Mouse (Mus musculus): ENCODE measurements around the gene Rybp. TPM values are rescaled to one million over a fixed set of nuclear protein-coding genes. Genes with fewer than 3 reads are reported as not detected.

The Rybp gene
- total RNA-seq, 2 experiments from 2014 or later, result 4.5 to 8.8 TPM

DNA sequence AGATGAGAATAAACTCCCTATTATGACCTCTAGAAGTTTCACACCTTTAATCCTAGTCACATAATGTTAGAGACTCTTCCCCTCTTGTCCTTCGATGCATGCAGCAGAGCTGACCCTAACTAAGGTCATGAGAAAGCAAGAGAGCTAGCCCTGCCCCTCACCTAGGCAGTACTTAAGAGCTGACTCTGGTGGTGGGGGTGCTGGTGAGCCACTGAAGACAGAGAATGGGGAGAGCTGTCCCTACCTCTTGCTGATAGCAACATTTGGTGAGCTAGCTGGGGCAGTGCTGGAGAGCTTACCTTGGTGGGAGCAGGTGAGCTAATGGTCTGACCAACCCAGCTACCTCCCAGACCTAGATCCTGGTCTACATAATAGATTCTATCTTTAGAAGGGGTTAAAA is 8.4 kb downstream of the Rybp start:
- H3K4me3 ChIP-seq, result no peak overlapping the region
- intact Hi-C loops (cut with DNase I), result no loop called here
- H3K27ac ChIP-seq, result no peak overlapping the region
- no peak for TF ChIP-seq CTCF (IDR thresholded peaks at IDR 0.05)
- no peak for DNase-seq

DNA sequence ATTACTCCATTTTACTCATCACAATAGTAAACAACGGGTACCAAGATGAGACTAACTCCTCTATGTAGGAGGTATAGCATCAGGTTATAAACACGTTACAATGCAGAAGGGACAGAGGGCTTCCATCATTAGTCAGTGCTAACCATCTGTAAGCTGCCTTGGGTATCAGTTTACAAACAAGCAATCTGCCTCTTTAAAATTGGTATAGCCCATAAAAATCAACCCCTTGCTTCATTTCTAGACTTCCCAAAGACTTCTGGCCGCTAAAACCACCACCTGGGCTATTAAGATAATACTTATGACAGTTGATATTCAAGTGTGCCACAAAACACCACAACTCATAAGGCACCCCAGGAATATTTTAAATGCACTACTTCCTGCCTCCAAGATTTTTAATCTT is 10.9 kb downstream of the Rybp start:
- H3K4me3 ChIP-seq, result no peak overlapping the region
- no peak for TF ChIP-seq CTCF (IDR thresholded peaks at IDR 0.05)
- H3K27ac ChIP-seq, result no peak overlapping the region
- DNase-seq, result no peak
- intact Hi-C loops (cut with DNase I), result no loop called here

DNA sequence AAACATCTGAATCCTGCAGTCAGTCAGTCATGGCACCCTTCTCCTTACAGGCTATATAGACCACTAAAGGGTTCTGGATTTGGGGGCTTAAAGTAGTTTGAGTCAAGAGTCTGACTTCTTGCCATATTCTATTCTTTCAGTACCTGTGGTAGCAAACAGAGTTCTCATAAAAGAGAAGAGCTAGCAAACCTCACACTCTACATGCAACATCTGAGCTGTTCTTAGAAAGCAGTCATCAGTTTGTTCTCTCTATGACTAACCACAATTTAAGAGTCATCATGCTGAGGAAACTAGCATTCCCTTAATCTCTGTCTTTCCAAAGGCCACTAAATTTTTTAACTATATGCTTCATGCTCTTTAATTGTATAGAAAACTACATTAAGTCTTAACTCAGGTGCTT is 11.6 kb downstream of the Rybp start:
- intact Hi-C loops (cut with DNase I), result no loop called here
- H3K27ac ChIP-seq, result no peak overlapping the region
- no peak for DNase-seq
- TF ChIP-seq CTCF (IDR thresholded peaks at IDR 0.05), result no peak
- H3K4me3 ChIP-seq, result no peak overlapping the region

DNA sequence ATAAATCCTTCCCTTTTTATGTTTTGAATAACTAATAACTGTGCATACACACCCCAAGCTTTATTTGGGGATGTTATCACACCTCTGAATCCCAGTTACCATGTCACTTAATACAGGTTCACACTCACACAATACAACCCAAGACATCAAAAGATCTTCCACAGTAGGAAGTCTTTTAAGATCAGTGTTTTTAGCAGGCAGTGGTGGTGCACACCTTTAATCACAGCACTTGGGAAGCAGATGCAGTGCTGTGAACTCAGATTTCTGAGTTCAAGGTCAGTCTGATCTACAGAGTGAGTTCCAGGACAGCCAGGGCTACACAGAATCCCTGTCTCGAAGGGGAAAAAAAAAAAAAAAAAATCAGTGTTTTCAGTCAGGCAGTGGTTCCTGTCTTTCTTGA is 13.7 kb downstream of the Rybp start:
- no peak overlapping the region for H3K4me3 ChIP-seq
- DNase-seq, result no peak
- intact Hi-C loops (cut with DNase I), result no loop called here
- no peak overlapping the region for H3K27ac ChIP-seq
- TF ChIP-seq CTCF (IDR thresholded peaks at IDR 0.05), result no peak

DNA sequence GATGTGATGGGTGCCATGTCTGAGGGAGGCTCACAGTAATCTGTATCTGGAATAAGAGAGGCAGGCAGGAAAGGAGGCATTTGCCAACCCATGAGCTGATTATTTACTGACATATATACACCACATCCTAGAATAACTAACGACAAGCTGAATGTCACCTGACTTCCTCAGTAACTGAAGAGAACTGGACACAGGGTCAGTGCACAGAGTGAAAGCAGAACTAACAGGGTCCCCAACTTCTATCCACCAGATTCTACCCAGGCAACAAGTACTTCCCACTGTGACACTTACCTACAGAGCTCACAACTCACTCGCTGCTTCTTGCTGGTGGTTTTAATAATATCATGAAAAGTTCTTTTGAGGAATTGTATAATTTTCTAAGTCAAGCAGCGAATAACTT is 15.3 kb downstream of the Rybp start:
- DNase-seq, result no peak
- Histone ChIP-seq H3K27ac (no peak overlapping the region), H3K4me3 (no peak overlapping the region)
- intact Hi-C loops (cut with DNase I), result no loop called here
- no peak for TF ChIP-seq CTCF (IDR thresholded peaks at IDR 0.05)

DNA sequence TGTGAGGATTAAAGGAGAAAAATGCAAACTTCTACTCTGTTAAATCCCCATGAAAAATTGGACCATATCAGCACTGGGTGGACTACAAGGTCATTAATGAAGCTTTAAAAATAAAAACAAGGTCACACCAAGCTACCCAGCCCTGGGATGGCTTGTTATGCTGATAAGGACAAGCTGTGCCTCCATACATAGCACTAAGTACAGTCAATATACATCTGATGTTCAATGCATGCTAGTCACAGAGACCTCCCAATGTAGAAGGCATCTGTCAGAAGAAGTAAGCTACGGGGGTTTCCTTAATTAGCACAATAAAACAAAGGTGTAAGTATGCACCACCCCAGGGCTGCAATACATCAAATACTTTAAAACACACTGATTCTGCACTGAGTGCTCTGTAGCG is 16.5 kb downstream of the Rybp start:
- TF ChIP-seq CTCF (IDR thresholded peaks at IDR 0.05), result no peak
- intact Hi-C loops (cut with DNase I), result no loop called here
- DNase-seq, result no peak
- Histone ChIP-seq H3K27ac (no peak overlapping the region), H3K4me3 (no peak overlapping the region)

DNA sequence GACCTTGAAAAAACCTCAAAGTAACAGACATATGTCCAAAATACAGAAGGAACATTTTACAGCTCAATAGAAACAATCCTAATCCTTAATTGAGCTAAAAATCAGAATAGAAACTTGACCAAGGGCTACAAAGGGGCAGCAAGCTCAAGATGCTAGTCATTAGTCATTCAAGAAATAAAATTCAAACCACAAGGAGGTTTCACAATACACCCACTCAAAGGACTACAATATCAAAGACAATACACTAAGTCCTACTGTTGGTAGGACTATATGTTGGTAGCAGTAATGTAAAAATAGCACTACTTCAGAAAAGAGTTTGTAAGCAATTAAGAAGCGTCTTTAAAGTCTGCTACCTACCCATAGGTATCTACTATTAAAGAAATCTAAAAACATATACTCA is 27.7 kb downstream of the Rybp start:
- Histone ChIP-seq H3K4me3 (no peak overlapping the region), H3K27ac (no peak overlapping the region)
- DNase-seq, result no peak
- intact Hi-C loops (cut with DNase I), result no loop called here
- TF ChIP-seq CTCF (IDR thresholded peaks at IDR 0.05), result no peak

DNA sequence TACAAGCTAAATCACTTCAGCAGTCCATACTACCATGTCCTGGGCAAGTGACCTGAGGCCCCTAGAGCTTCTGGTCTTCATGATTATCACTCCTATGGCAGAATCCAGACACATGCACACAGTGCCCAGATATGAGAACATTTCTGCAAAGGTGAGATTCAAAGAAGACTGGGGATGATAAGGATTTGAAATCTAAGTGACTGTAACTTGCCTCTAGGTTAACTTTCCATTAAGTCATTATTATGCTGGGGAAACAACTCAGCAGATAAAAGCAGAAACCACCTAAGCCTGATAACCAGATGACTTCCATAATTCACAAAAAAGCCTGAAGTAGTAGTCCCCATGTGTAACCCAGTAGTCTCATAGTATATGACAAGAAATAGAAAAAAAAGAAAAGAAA is 29.0 kb downstream of the Rybp start:
- intact Hi-C loops (cut with DNase I), result no loop called here
- no peak for TF ChIP-seq CTCF (IDR thresholded peaks at IDR 0.05)

DNA sequence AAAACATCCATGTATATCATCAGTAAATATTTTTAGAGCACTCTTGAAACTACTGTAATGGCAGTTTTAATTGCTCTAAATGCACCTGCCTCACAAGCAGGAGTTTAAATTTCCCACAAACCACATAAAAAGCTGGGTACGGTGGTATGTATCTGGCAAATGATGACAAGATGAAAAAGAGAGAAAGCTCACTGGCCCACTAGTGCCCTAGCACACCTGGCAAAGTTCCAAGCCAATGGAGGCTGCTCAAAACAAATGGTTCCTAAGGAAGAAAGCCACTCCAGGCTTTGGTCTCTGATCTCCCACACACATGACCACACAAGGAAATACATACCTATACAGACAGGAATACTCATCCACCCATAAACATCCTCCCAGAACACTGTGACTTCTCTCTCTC is 31.9 kb downstream of the Rybp start:
- Histone ChIP-seq H3K27ac (no peak overlapping the region), H3K4me3 (no peak overlapping the region)
- intact Hi-C loops (cut with DNase I), result no loop called here
- no peak for TF ChIP-seq CTCF (IDR thresholded peaks at IDR 0.05)
- DNase-seq, result no peak

More for the DNA sequence above, 29.0 kb downstream of the Rybp start:
- Histone ChIP-seq H3K4me3 (no peak overlapping the region), H3K27ac (no peak overlapping the region)
- no peak for DNase-seq

DNA sequence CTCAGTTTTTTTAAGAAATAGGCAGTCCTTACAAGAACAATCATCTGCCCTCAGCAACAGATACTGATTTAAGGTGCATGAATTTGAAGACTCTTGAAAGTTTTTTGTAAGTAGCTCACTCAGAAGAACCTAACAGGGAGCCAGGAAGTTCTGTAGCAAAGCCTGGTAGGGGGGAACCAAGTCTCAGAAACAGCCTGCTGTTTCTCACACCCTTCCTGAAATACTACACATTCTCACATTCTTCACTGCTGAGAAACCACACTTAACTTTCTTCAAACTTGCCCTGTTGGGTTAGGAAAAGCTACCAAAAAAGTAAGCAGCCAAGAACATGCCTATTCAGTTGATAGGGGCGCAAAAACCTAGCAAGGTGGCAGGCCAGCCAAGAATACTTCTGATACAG is 32.6 kb downstream of the Rybp start:
- H3K4me3 ChIP-seq, result no peak overlapping the region
- no peak for TF ChIP-seq CTCF (IDR thresholded peaks at IDR 0.05)
- no peak overlapping the region for H3K27ac ChIP-seq
- DNase-seq, result no peak
- intact Hi-C loops (cut with DNase I), result no loop called here

DNA sequence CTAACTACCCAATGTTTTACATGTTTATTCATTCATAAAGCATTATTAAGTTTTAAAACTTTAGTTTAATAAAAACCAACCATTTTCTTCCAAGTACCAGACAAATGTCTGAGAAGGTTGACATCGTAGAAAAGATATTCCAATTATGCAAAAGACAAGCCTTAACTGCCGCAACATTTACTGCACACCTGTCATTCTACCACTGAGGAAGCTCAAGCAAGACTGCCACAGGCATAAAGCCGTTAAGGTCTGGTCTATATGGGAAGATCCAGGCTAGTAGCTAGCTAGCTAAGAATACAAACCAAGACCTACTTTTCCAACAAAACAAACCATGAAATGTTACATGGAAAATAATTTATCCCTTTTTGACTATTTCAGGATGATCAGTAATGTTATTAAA is 42.8 kb downstream of the Rybp start:
- H3K4me3 ChIP-seq, result no peak overlapping the region
- TF ChIP-seq CTCF (IDR thresholded peaks at IDR 0.05), result no peak
- no peak for DNase-seq
- no peak overlapping the region for H3K27ac ChIP-seq
- intact Hi-C loops (cut with DNase I), result no loop called here

DNA sequence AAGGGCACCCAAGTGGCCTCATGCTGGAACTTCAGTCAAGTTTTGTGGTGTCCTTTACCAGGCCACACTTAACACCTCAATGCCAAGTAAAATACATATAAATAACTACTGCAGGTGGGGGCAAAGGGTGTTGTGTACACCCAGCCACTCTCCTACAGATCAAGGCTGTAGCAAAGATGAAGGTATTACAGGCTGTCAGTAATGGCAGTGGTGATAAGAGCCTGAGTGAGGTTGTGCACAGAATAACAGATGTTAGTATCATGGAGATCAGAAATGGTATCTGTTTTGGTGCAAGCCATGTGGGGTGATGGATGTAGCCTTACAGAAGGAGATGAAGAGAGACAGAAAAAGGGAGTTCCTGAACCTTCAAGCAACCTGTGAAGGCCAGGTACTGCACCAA is 52.2 kb downstream of the Rybp start:
- Histone ChIP-seq H3K4me3 (no peak overlapping the region), H3K27ac (no peak overlapping the region)
- intact Hi-C loops (cut with DNase I), result no loop called here
- TF ChIP-seq CTCF (IDR thresholded peaks at IDR 0.05), result no peak
- DNase-seq, result no peak

DNA sequence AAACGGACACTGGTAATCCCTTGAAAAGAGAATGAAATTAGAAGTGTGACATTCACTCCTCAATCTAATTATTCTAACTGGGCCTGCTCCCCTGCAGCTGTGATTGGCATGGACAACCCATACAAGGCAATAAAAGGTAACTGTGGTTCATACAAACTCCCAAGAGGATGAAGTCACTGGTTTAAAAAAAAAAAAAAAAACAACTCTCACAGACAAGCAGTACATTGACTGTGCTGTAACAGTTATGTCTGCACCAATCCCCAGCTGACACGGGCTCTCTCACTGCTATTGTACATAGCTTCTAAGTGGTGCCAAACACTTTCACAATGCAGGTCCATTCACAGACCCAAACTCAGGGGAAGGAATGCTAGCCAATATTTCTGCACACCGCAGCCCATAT is 53.8 kb downstream of the Rybp start:
- no peak overlapping the region for H3K4me3 ChIP-seq
- no peak for TF ChIP-seq CTCF (IDR thresholded peaks at IDR 0.05)
- intact Hi-C loops (cut with DNase I), result no loop called here
- DNase-seq, result no peak
- no peak overlapping the region for H3K27ac ChIP-seq

DNA sequence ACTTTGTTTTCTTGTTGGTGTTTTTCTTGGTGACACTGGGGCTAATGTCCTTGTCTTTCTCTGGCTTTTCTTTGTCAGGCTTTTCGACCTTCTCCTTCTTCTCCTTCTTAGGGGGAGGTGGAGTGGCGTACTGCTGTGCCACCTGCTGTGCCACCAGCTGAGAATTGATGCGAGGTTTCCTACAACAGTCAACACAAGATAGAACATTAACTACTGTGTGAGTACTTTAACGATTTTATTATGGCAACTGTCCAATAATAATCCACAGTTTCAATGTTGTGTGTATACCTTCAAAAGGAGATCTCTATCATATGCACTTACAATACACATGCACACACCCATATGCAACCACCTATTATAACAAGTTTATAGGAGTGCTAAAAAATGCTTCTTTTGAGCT is 54.2 kb downstream of the Rybp start:
- TF ChIP-seq CTCF (IDR thresholded peaks at IDR 0.05), result no peak
- no peak for DNase-seq
- H3K4me3 ChIP-seq, result no peak overlapping the region
- intact Hi-C loops (cut with DNase I), result no loop called here
- no peak overlapping the region for H3K27ac ChIP-seq

DNA sequence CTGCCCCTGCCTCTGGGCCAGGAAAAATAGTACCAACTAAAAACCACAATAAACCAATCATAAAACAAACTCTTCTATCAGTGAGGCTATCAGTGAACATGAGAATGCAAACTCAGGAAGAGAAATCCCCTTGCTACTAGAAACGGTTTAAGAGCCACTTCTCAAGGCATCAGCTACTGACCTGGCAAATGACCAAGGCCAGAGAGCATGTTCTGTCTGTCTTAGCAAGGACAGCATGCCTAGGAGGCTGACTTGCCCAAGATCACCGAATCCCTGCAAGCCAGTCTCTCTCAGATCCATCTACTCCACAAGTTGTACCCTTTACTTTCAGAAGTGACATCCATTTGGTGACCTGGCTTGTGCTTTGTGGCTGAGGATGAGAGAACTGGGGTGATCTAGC is 61.1 kb downstream of the Rybp start:
- Histone ChIP-seq H3K27ac (no peak overlapping the region), H3K4me3 (no peak overlapping the region)
- DNase-seq, result no peak
- intact Hi-C loops (cut with DNase I), result no loop called here
- no peak for TF ChIP-seq CTCF (IDR thresholded peaks at IDR 0.05)

Data from gastrocnemius, adult 2 months (tissue).